ENCODE assay signal across 9 mouse cellular contexts in the genomic region with DNA sequence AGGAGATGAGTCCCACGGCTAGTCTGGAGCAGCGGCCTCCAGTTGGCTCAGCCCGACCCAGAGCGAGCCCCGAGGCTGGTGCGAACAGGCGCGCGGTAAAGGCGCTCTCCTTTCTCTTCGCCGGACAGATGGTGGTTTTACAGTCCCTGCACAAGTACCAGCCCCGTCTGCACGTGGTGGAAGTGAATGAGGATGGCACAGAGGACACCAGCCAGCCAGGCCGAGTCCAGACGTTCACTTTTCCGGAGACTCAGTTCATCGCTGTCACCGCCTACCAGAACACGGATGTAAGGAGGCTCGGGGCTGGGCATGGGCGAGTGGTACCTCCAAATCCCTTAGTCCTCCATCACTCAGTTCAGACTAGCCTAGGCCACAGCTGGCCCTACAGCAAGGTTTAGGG. TPM values are rescaled to one million over a fixed set of nuclear protein-coding genes. Genes with fewer than 3 reads are reported as not detected.
DNase-seq lines count a peak whose midpoint lies in the region; ATAC-seq and TF ChIP-seq lines count a peak whose summit lies in the region.
"Had no signal": no experiment of that assay in that cellular context is flagged by ENCODE, and none has a peak within 500 bp of the region (broad histone marks: within the 10 kb centered on the region; RNA-seq: fewer than 3 reads in every experiment).

No protein-coding gene starts in this region.

- no peaks in the 10 kb centered on the region for H3K9me3 ChIP-seq in heart, embryonic 13.5 days
- no peaks in the 10 kb centered on the region for H3K9me3 ChIP-seq in stomach, embryonic 16.5 days (replicated peaks; ENCODE audit: control insufficient read depth, low read length)

- no peak overlapping the region for H3K27ac ChIP-seq in heart, embryonic 13.5 days (replicated peaks)
- H3K27ac ChIP-seq in stomach, embryonic 16.5 days (ENCODE audit: low read length), result no peak overlapping the region
- H3K27ac ChIP-seq in thymus, adult 2 months (ENCODE audit: control insufficient read depth, insufficient read depth, low read length), result no peak overlapping the region

- peak overlapping the region; percentile 18 for H3K4me3 ChIP-seq in heart, embryonic 13.5 days
- H3K4me3 ChIP-seq in stomach, embryonic 16.5 days (replicated peaks; ENCODE audit: low read length), result no peak overlapping the region; the same call in 1 of the 2 replicates
- H3K4me3 ChIP-seq in thymus, adult 2 months (ENCODE audit: control insufficient read depth, insufficient read depth, low read length), result no peak overlapping the region

- no peak for TF ChIP-seq CTCF in thymus, adult 2 months (IDR thresholded peaks at IDR 0.05; ENCODE audit: borderline replicate concordance, control insufficient read depth, extremely low read depth, insufficient read depth, low read length, poor library complexity)

- no peaks in the 10 kb centered on the region for H3K36me3 ChIP-seq in heart, embryonic 13.5 days
- H3K36me3 ChIP-seq in stomach, embryonic 16.5 days (ENCODE audit: control insufficient read depth, insufficient read depth, low read length), result no peaks in the 10 kb centered on the region
- no peaks in the 10 kb centered on the region for H3K36me3 ChIP-seq in thymus, adult 2 months (ENCODE audit: control insufficient read depth, insufficient read depth, low read length)

- H3K4me1 ChIP-seq in heart, embryonic 13.5 days, result peaks cover 34% of the 10 kb centered on the region
- H3K4me1 ChIP-seq in stomach, embryonic 16.5 days (ENCODE audit: control insufficient read depth, insufficient read depth, low read length), result no peaks in the 10 kb centered on the region; the same call in 1 of the 2 replicates
- peaks cover 12% of the 10 kb centered on the region; the same call in 1 of the 2 replicates for H3K4me1 ChIP-seq in thymus, adult 2 months (replicated peaks; ENCODE audit: control insufficient read depth, insufficient read depth, low read length)

- peak overlapping the region; percentile 32 for H3K4me2 ChIP-seq in heart, embryonic 13.5 days
- 0 out of 2 replicates have a peak overlapping the region, but pooled peaks have one; percentile 9 for H3K4me2 ChIP-seq in stomach, embryonic 16.5 days (ENCODE audit: low read depth, low read length)

- no peak for DNase-seq in heart, postnatal 4 days
- peak; percentile 31 for DNase-seq in thymus, postnatal 4 days
- DNase-seq in thymus, postnatal 0 days (ENCODE audit: low spot score), result no peak
- peak; percentile 9 to 32 for DNase-seq in heart, postnatal 36 days
- DNase-seq in lung, postnatal 4 days, result peak; percentile 18 to 25
- no peak for DNase-seq in thymus, adult 2 months

- no peak overlapping the region for H3K9ac ChIP-seq in heart, embryonic 13.5 days
- H3K9ac ChIP-seq in stomach, embryonic 16.5 days (ENCODE audit: low read length), result no peak overlapping the region

- 1% methylated on average over 22 of the region's 22 CpGs for WGBS in heart, embryonic 13.5 days
- 1% methylated on average over 22 of the region's 22 CpGs for WGBS in stomach, embryonic 16.5 days
- WGBS in thymus, adult 2 months, result 3% methylated on average over 22 of the region's 22 CpGs

- ATAC-seq in heart, embryonic 13.5 days (ENCODE audit: extremely low read depth, insufficient number of reproducible peaks, low FRiP score, low TSS enrichment), result no peak
- no peak for ATAC-seq in stomach, embryonic 16.5 days (ENCODE audit: insufficient read depth, low FRiP score)
- ATAC-seq: Patski had no signal

- intact Hi-C loops in heart, postnatal 36 days (cut with DNase I), result no loop called here

- TF ChIP-seq POLR2A in thymus, adult 2 months (IDR thresholded peaks at IDR 0.05; ENCODE audit: control insufficient read depth, extremely low read depth, insufficient read depth, low read length, poor library complexity), result no peak

- peaks cover 97% of the 10 kb centered on the region for H3K27me3 ChIP-seq in heart, embryonic 13.5 days (replicated peaks)
- H3K27me3 ChIP-seq in stomach, embryonic 16.5 days (ENCODE audit: control insufficient read depth, insufficient read depth, low read length), result peaks cover 73% of the 10 kb centered on the region
- H3K27me3 ChIP-seq in thymus, adult 2 months (ENCODE audit: control insufficient read depth, insufficient read depth, low read length), result peaks cover 43% of the 10 kb centered on the region
- H3K27me3 ChIP-seq: Patski had no signal

RNA-seq across cellular contexts. Expression of a gene that starts 4.4 kb away (rescaled TPM):
- polyA plus RNA-seq in heart, embryonic 13.5 days (2015; fragmentation: Nextera tagmentation; extraction: Ambion mirVana), result 0.05 and 0.11 TPM in 2 replicates
- not detected for total RNA-seq in heart, postnatal 4 days (2021)
- 0.05 TPM in 1 of 2 replicates, not detected in the other for polyA plus RNA-seq in thymus, postnatal 0 days (2015; fragmentation: Nextera tagmentation; extraction: Ambion mirVana)
- under 1 TPM in 1 of 2 experiments, not detected in 1; 0.11 TPM for total RNA-seq in heart, postnatal 36 days (2021)
- not detected in 2 replicates for polyA plus RNA-seq in stomach, embryonic 16.5 days (2015; fragmentation: Nextera tagmentation; extraction: Ambion mirVana)
- polyA plus RNA-seq in thymus, adult 2 months (2012; rRNA removed), result 0.22 and 0.23 TPM in 2 replicates

Comparison
In these comparisons a context has a peak if more than half of its experiments do, and no peak if none do; other contexts are left out.
1. DNase-seq: peak in thymus, postnatal 4 days (single experiment), heart, postnatal 36 days (2 of 2) and lung, postnatal 4 days (2 of 2); none in heart, postnatal 4 days (single experiment), thymus, postnatal 0 days (single experiment) and thymus, adult 2 months (single experiment).